Mouse (Mus musculus) forebrain, embryonic 14.5 days (tissue): ENCODE measurements around the gene Pcgf1. TPM values are rescaled to one million over a fixed set of nuclear protein-coding genes. Genes with fewer than 3 reads are reported as not detected.

Experiments used
- ATAC-seq: fragments of 200-750 bp; cut with Nextera tagmentation; 2 replicates; pipeline ENCODE4 v1.8.0; 2017; ENCODE audit warnings: mild to moderate bottlenecking, moderate library complexity
- DNase-seq: peaks from one replicate; pipeline ENCODE4 v3.0.0-alpha.2; 2015; ENCODE audit warnings: low spot score
- H3K27ac ChIP-seq: fragments of 300-500 bp; sonication (generic); 2 replicates; pipeline ENCODE4 v1.5.1; 2014; ENCODE audit warnings: low read depth, mild to moderate bottlenecking, control low read depth, low read length, moderate library complexity
- H3K27me3 ChIP-seq: fragments of 300-500 bp; sonication (generic); replicated peaks from 2 replicates; pipeline ENCODE4 v1.6.1; 2014; ENCODE audit warnings: low read length, control low read depth, mixed read lengths; ENCODE audit not compliant: control insufficient read depth, insufficient read depth
- H3K36me3 ChIP-seq: fragments of 300-500 bp; sonication (generic); 2 replicates; pipeline ENCODE4 v1.6.1; 2014; ENCODE audit warnings: low read length, control low read depth; ENCODE audit not compliant: control insufficient read depth, insufficient read depth
- H3K4me1 ChIP-seq: fragments of 300-500 bp; sonication (generic); 2 replicates; pipeline ENCODE4 v1.6.1; 2014; ENCODE audit warnings: antibody characterized with exemption, low read length, control low read depth; ENCODE audit not compliant: control insufficient read depth, insufficient read depth
- H3K4me2 ChIP-seq: fragments of 300-500 bp; sonication (generic); 2 replicates; pipeline ENCODE4 v1.6.1; 2014; ENCODE audit warnings: mild to moderate bottlenecking, control low read depth, low read length
- H3K4me3 ChIP-seq: fragments of 300-500 bp; sonication (generic); 2 replicates; pipeline ENCODE4 v1.5.1; 2014; ENCODE audit warnings: low read depth, low read length, control low read depth
- H3K9ac ChIP-seq: fragments of 300-500 bp; sonication (generic); 2 replicates; pipeline ENCODE4 v1.6.1; 2014; ENCODE audit warnings: mild to moderate bottlenecking, low read length, control low read depth, moderate library complexity
- H3K9me3 ChIP-seq: fragments of 300-500 bp; sonication (generic); replicated peaks from 2 replicates; pipeline ENCODE4 v1.6.1; 2016; ENCODE audit warnings: low read length, control low read depth, mixed read lengths; ENCODE audit not compliant: control insufficient read depth
- WGBS: fragments of 180-500 bp; shearing (Covaris S2); extraction: QIAGEN DNeasy Blood & Tissue Kit; methylation state at CpG from one replicate; pipeline ENCODE4 v1.1.7; 2014; 5-methylcytosine and 5-hydroxymethylcytosine counted together
- polyA plus RNA-seq: library from polyadenylated mRNA; unstranded; fragments of >200 nt; fragmentation: Nextera tagmentation; extraction: Ambion mirVana; gene quantifications from 2 replicates; pipeline ENCODE4 v1.2.1, GENCODE M21; 2014

The Pcgf1 gene
- polyA plus RNA-seq, 1 experiment from 2014 or later, result 56.1 TPM

- no peak for DNase-seq
- peak overlapping the region; percentile 80 for H3K9ac ChIP-seq
- no peaks in the 10 kb centered on the region for H3K27me3 ChIP-seq
- peaks cover 14% of the 10 kb centered on the region for H3K4me1 ChIP-seq
- H3K27ac ChIP-seq, result no peak overlapping the region
- no peak for ATAC-seq
- WGBS, result 45% methylated on average over 11 of the region's 11 CpGs
- H3K4me2 ChIP-seq, result peak overlapping the region; percentile 100; the same call in 1 of the 2 replicates
- H3K4me3 ChIP-seq, result no peak overlapping the region
- no peaks in the 10 kb centered on the region for H3K9me3 ChIP-seq
- H3K36me3 ChIP-seq, result no peaks in the 10 kb centered on the region
Observed at GRCm38 (mm10) chr6:83103130-83103650, 25.5 kb downstream of the Pcgf1 start.

GRCm38 (mm10) chr6:83104158-83104557 lies 26.5 kb downstream of the Pcgf1 start:
- DNase-seq, result peak; percentile 84
- H3K36me3 ChIP-seq, result no peaks in the 10 kb centered on the region
- H3K4me3 ChIP-seq, result no peak overlapping the region
- ATAC-seq, result peak; percentile 33; the same call in 1 of the 2 replicates
- WGBS, result 47% methylated on average over 4 of the region's 4 CpGs
- H3K9ac ChIP-seq, result no peak overlapping the region
- H3K4me2 ChIP-seq, result no peak overlapping the region
- H3K4me1 ChIP-seq, result peaks cover 19% of the 10 kb centered on the region
- H3K9me3 ChIP-seq, result no peaks in the 10 kb centered on the region
- H3K27ac ChIP-seq, result no peak overlapping the region
- no peaks in the 10 kb centered on the region for H3K27me3 ChIP-seq

- H3K4me1 ChIP-seq, result peaks cover 12% of the 10 kb centered on the region
- 35% methylated on average over 13 of the region's 13 CpGs for WGBS
- no peak overlapping the region for H3K27ac ChIP-seq
- H3K36me3 ChIP-seq, result 0 out of 2 replicates have a peak, but pooled peaks cover 5% of the 10 kb centered on the region
- H3K9me3 ChIP-seq, result no peaks in the 10 kb centered on the region
- H3K27me3 ChIP-seq, result no peaks in the 10 kb centered on the region
- ATAC-seq, result no peak
- DNase-seq, result peak; percentile 74
- peak overlapping the region; percentile 93 for H3K9ac ChIP-seq
- peak overlapping the region; percentile 93 for H3K4me2 ChIP-seq
- H3K4me3 ChIP-seq, result peak overlapping the region; percentile 94
Observed at GRCm38 (mm10) chr6:83107566-83108400, 30.1 kb downstream of the Pcgf1 start.

DNA sequence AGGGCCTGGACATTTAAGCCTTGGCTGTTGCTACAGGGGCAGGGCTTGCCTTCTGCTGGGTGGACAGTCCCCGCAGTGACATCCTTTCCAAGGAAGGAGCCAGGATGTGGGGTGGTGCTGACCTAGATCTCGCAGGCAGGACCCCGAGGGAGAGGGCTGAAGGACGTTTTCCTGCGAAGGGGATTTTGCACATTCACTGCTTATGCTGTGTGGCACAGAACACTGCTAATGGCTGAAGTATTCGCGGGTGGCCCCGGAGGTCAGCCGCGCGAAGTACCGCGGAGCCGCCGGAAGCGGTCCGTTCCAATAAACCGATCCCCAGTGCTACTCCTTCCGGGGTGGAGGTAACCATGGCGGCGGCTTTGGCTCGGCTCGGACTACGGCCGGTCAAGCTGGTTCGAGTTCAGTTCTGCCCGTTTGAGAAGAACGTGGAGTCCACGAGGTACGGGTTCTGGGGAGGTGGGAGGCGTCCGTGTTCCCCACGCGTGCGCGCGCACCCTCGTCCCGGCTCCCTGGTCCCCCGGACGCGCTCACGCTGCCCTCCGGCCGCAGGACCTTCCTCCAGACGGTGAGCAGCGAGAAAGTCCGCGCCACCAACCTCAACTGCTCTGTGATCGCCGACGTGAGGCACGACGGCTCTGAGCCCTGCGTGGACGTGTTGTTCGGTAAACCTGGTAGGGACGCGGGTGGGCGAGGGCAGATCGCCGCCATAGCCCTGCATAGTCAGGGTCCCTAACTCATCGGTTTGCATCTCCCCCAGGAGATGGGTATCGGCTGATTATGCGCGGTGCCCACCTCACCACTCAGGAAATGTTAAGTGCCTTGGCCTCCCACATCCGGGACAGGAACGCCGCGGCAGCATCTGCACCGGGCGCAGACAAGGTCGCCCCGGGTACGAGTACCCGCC lies 31.3 kb downstream of the Pcgf1 start, which contains the start of gene Mrpl53:
Gene Mrpl53 (plus strand): TSS at position 279 of the 907 bp plus-strand sequence.
- ATAC-seq (peak; percentile 83), DNase-seq (peak; percentile 82)
- Histone ChIP-seq H3K4me3 (peak within 1 kb of the TSS; percentile 94), H3K27ac (peak within 1 kb of the TSS; percentile 74), H3K9ac (peak within 1 kb of the TSS; percentile 93), H3K4me1 (peaks cover 8% of the 10 kb centered on the region), H3K9me3 (no peaks in the 10 kb centered on the region), H3K27me3 (no peaks in the 10 kb centered on the region), H3K36me3 (0 out of 2 replicates have a peak, but pooled peaks cover 5% of the 10 kb centered on the region), H3K4me2 (peak within 1 kb of the TSS; percentile 93)
- under 1% methylated on average over 76 of the region's 76 CpGs for WGBS

GRCm38 (mm10) chr6:83111510-83112136 lies 34.0 kb downstream of the Pcgf1 start:
- DNase-seq (no peak), ATAC-seq (no peak)
- 0 out of 2 replicates have a peak, but pooled peaks cover 5% of the 10 kb centered on the region for H3K36me3 ChIP-seq
- no peak overlapping the region for H3K9ac ChIP-seq
- H3K4me1 ChIP-seq, result peaks cover 15% of the 10 kb centered on the region
- no peaks in the 10 kb centered on the region for H3K9me3 ChIP-seq
- no peak overlapping the region for H3K27ac ChIP-seq
- 90% methylated on average over 4 of the region's 4 CpGs for WGBS
- H3K27me3 ChIP-seq, result no peaks in the 10 kb centered on the region
- H3K4me2 ChIP-seq, result no peak overlapping the region
- H3K4me3 ChIP-seq, result no peak overlapping the region

DNA sequence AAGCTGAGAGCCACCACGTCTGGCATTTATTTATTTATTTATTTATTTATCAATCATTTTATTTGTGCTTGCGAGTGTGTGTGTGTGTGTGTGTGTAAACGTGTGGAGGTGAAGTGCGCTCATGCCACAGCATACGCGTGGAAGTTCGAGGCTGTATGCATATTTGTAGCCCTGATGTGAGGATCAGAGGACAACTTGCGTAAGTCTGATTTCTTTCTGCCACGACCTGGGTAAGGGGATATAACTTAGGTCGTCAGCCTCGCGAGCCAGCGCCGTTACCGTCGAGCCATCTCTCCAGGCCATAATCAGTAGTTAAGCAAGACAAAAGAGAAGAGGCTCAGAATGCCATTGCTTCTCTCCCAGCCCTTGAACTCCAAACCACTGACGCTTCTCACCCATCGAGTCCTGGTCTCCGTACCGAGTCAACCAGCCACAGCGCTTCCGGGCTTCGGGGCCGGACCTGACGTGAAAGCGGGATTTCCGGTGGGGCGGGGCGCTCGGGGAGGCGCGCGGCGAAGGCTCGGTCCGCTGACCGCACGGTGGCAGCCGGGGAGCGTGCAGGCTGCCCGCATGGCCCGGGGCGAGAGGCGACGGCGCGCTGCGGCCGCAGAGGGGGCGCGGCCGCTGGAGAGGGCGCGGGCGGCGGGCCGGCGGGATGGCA lies 37.5 kb downstream of the Pcgf1 start, which contains the start of gene Mogs:
Gene Mogs (plus strand): TSS at position 486 of the 661 bp plus-strand sequence.
- H3K4me1 ChIP-seq, result peaks cover 12% of the 10 kb centered on the region
- ATAC-seq (peak; percentile 89), DNase-seq (peak; percentile 91)
- H3K36me3 ChIP-seq, result peaks cover 33% of the 10 kb centered on the region
- peak within 1 kb of the TSS; percentile 94 for H3K9ac ChIP-seq
- H3K27me3 ChIP-seq, result no peaks in the 10 kb centered on the region
- peak within 1 kb of the TSS; percentile 95 for H3K4me2 ChIP-seq
- 1% methylated on average over 48 of the region's 58 CpGs for WGBS
- no peaks in the 10 kb centered on the region for H3K9me3 ChIP-seq
- H3K4me3 ChIP-seq, result peak within 1 kb of the TSS; percentile 83
- H3K27ac ChIP-seq, result peak within 1 kb of the TSS; percentile 72

GRCm38 (mm10) chr6:83115682-83116372 lies 38.2 kb downstream of the Pcgf1 start:
- Histone ChIP-seq H3K27me3 (no peaks in the 10 kb centered on the region), H3K9ac (peak overlapping the region; percentile 94), H3K9me3 (no peaks in the 10 kb centered on the region), H3K27ac (peak overlapping the region; percentile 72), H3K4me2 (peak overlapping the region; percentile 95), H3K4me3 (peak overlapping the region; percentile 83), H3K4me1 (peaks cover 15% of the 10 kb centered on the region), H3K36me3 (peaks cover 31% of the 10 kb centered on the region)
- 2% methylated on average over 46 of the region's 48 CpGs for WGBS
- ATAC-seq (peak; percentile 54), DNase-seq (no peak)
